In the genomic region with DNA sequence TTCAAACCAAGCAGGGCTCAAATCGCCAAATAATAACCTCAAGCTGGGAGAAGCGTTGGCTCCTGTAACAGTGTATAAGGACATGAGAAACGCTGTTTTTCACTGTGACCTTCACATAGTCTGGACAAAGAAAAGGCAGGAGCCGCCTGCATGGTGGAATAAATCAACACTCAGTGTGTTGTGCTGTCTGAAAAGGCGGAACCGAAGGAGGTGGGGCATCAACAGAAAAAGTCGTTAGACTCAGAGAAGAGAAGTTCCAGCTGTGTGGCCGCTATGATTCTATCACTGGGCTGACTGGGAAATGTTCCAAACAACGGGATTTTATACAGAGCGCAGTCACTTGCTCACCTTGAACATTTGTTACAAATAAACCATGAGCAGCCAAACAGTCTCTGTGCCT, we compare ENCODE assay signal across 7 mouse cellular contexts.
DNase-seq lines count a peak whose midpoint lies in the region; ATAC-seq and TF ChIP-seq lines count a peak whose summit lies in the region.

No protein-coding gene starts in this region.

- H3K4me3 ChIP-seq in intestine, embryonic 16.5 days (ENCODE audit: low read length), result no peak overlapping the region
- peak overlapping the region; percentile 17; the same call in 1 of the 2 replicates for H3K4me3 ChIP-seq in midbrain, postnatal 0 days (ENCODE audit: low read depth, low read length)

- no peak for TF ChIP-seq CTCF in midbrain, postnatal 0 days (IDR thresholded peaks at IDR 0.05)

- peak; percentile 20 for DNase-seq in ZHBTc4 (ENCODE audit: low read depth, low spot score)
- peak; percentile 4 for DNase-seq in brain, adult 2 months (ENCODE audit: low read depth, low spot score)
- peak; percentile 52 for DNase-seq in midbrain, postnatal 0 days (ENCODE audit: low spot score)
- DNase-seq in left cerebral cortex, postnatal 10 days (ENCODE audit: extremely low spot score in 1 of 2, low spot score in 2 of 2), result no peak
- no peak for DNase-seq in right cerebral cortex, postnatal 14 days
- no peak for DNase-seq in right cerebral cortex, postnatal 10 days (ENCODE audit: low spot score in 2 of 2)

- H3K9ac ChIP-seq in intestine, embryonic 16.5 days (ENCODE audit: low read depth, low read length), result no peak overlapping the region
- H3K9ac ChIP-seq in midbrain, postnatal 0 days (replicated peaks; ENCODE audit: low read length, poor library complexity, severe bottlenecking), result no peak overlapping the region

- WGBS in intestine, embryonic 16.5 days, result 40% methylated on average over 10 of the region's 10 CpGs
- 27% methylated on average over 10 of the region's 10 CpGs for WGBS in midbrain, postnatal 0 days

- H3K27me3 ChIP-seq in intestine, embryonic 16.5 days (replicated peaks; ENCODE audit: control insufficient read depth, insufficient read depth, low read length), result no peaks in the 10 kb centered on the region
- no peaks in the 10 kb centered on the region for H3K27me3 ChIP-seq in midbrain, postnatal 0 days (ENCODE audit: insufficient read depth, low read length)

- peak; percentile 40 for ATAC-seq in intestine, embryonic 16.5 days
- no peak for ATAC-seq in midbrain, postnatal 0 days (ENCODE audit: low FRiP score)

- no peak overlapping the region for H3K27ac ChIP-seq in intestine, embryonic 16.5 days (ENCODE audit: low read length)
- no peak overlapping the region for H3K27ac ChIP-seq in midbrain, postnatal 0 days (ENCODE audit: low read depth, low read length)

- peak overlapping the region; percentile 6; the same call in 1 of the 2 replicates for H3K4me2 ChIP-seq in intestine, embryonic 16.5 days (ENCODE audit: low read depth, low read length)
- peak overlapping the region; percentile 36 for H3K4me2 ChIP-seq in midbrain, postnatal 0 days (ENCODE audit: low read depth, low read length, poor library complexity, severe bottlenecking)

- no peaks in the 10 kb centered on the region for H3K4me1 ChIP-seq in intestine, embryonic 16.5 days (ENCODE audit: control insufficient read depth, insufficient read depth, low read length)
- no peaks in the 10 kb centered on the region for H3K4me1 ChIP-seq in midbrain, postnatal 0 days (ENCODE audit: insufficient read depth, low read length)

- no peaks in the 10 kb centered on the region for H3K36me3 ChIP-seq in intestine, embryonic 16.5 days (ENCODE audit: control insufficient read depth, insufficient read depth, low read length)
- H3K36me3 ChIP-seq in midbrain, postnatal 0 days (ENCODE audit: insufficient read depth, low read length), result no peaks in the 10 kb centered on the region

- no peaks in the 10 kb centered on the region for H3K9me3 ChIP-seq in intestine, embryonic 16.5 days (ENCODE audit: control insufficient read depth, low read length)
- H3K9me3 ChIP-seq in midbrain, postnatal 0 days (ENCODE audit: low read length), result no peaks in the 10 kb centered on the region

- intact Hi-C loops in left cerebral cortex, postnatal 10 days (cut with DNase I), result no loop called here

Comparison
In these comparisons a context has a peak if more than half of its experiments do, and no peak if none do; other contexts are left out.
1. DNase-seq: peak in ZHBTc4 (single experiment), brain, adult 2 months (single experiment) and midbrain, postnatal 0 days (single experiment); none in left cerebral cortex, postnatal 10 days (0 of 2), right cerebral cortex, postnatal 14 days (single experiment) and right cerebral cortex, postnatal 10 days (0 of 2).